Mouse (Mus musculus) gonadal fat pad, adult 2 months (tissue): ENCODE measurements around the gene Macrod2. TPM values are rescaled to one million over a fixed set of nuclear protein-coding genes. Genes with fewer than 3 reads are reported as not detected.
A peak's percentile ranks its signal among the peaks of the same experiment; 100 is the strongest.

Source experiments
- DNase-seq: peaks from one replicate; pipeline ENCODE4 v3.0.0-alpha.2; 2012; ENCODE audit warnings: low read depth
- polyA plus RNA-seq: library from polyadenylated mRNA; depleted of rRNA; stranded (reverse); fragments of >200 nt; gene quantifications from 2 replicates; pipeline ENCODE4 v1.2.3, GENCODE M21; 2012

The Macrod2 gene
- polyA plus RNA-seq, 1 experiment = 2.5 TPM

DNA sequence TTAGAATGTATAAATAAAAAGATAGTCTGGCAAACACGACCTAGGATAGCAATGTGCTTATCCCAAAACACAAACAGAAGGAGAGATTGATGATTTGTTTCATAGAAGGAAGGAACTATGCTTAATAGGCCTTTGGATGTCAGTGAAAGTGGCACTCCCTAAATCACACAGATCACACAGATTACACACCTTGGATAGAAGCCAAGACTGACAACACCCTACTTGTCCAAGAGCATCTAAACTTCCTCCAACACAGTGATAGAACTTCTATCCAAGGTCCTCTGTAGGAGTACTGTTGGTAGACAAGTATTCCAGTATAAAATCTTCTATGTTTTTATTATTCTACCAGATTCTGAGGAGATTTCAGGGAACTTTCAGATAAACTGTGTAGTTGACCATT lies 1567.8 kb downstream of the Macrod2 start:
- DNase-seq = no peak

DNA sequence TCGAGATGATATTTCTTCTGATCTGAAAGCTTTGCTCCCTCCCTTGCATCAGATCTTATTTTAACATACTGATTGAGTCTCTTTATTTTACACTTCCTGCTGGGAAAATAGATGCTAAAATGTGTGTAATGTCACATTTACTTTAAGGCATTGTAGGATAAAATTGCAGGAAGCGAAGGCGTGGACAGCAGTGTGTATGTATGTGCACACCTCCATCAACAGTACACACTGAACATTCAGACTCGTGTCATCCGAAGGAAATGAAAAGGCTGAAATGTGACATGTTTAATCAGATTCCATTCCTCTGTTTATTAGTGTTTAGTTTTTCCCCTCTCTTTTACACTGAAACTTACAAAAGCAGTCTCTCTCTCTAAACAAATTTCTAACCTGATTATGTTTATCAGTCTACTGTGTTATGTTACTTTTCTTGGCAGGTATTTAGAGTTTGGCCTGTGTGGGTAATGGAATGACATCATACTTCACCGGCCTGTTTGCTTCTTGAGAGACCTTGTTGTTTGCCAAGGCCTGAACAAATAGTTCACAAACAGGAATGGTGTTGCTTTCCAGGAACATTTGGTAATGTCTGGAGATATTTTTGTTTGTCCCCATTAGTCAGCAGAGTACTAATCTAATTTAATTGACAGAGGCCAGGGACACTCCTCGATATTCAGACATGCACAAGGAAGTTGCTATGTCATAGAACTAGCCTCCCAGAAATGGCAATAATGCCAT lies 1588.7 kb downstream of the Macrod2 start:
- DNase-seq = no peak

GRCm38 (mm10) chr2:141998901-141999300 lies 1603.8 kb downstream of the Macrod2 start:
- DNase-seq = peak; percentile 8

- no peak for DNase-seq
These were observed 1629.5 kb downstream of the Macrod2 start for GRCm38 (mm10) chr2:142024534-142025155.

DNA sequence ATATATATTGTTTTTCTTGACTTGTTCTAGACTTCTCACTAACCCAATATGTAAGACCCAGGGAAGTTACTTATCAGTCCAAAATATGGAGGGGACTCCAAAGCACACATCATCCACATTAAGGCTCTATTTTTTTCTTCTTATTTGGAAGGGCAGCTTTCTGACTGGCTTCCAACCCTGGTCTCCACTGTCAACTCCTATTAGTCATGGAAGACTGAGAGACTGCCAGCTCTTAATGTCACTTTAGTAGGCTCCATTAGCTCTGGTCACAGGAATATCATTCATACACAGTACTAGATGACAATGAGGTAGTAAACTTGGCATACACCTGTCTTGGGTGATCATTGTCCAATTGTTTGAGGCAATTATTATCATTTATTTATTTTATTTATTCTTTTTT lies 1631.6 kb downstream of the Macrod2 start:
- DNase-seq = no peak

- DNase-seq = no peak
These were observed 1635.9 kb downstream of the Macrod2 start for GRCm38 (mm10) chr2:142030756-142031646.

- no peak for DNase-seq
These were observed 1660.5 kb downstream of the Macrod2 start for GRCm38 (mm10) chr2:142055576-142055975.

- no peak for DNase-seq
These were observed 1663.0 kb downstream of the Macrod2 start for GRCm38 (mm10) chr2:142057889-142058750.

- DNase-seq = no peak
These were observed 1663.6 kb downstream of the Macrod2 start for GRCm38 (mm10) chr2:142058751-142059090.

DNA sequence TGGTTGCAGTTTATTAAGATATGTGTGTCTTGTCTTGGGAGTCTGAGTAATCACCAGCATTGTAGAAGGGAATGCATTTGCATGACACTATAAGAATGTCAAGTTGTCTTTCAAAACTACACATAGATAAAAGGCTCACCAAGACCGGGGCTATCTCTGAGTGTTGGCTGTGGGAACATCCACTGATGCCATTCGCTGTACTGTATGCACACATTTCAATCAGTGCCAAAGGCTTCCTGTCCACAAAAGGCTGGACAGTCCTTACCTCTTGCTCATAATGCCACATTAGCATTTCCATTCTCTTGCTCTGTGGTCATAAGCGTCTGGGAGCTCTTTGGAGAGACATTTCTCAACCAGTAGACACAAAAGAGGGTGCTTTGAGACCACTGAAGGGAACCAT lies 1713.8 kb downstream of the Macrod2 start:
- no peak for DNase-seq

GRCm38 (mm10) chr2:142116623-142117022 lies 1721.5 kb downstream of the Macrod2 start:
- DNase-seq = no peak

DNA sequence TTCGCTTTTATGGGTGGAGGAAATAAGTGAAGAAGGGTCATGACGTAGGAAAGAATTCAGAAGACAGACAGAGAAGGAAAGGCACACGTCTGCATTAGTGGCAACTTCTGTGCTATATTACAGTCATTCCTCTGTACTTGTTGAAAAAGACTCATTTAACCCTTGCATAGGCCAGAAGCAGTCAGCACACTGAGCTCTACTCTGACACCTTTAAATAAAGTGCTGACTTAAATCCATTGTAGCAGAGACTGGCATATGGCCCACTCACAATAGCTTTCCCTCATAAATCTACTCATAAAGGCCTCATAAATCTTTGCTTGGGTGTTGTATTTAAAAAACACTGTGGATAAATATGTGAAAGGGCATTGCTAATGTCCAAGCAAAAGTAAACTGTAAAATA lies 1733.0 kb downstream of the Macrod2 start:
- no peak for DNase-seq

DNA sequence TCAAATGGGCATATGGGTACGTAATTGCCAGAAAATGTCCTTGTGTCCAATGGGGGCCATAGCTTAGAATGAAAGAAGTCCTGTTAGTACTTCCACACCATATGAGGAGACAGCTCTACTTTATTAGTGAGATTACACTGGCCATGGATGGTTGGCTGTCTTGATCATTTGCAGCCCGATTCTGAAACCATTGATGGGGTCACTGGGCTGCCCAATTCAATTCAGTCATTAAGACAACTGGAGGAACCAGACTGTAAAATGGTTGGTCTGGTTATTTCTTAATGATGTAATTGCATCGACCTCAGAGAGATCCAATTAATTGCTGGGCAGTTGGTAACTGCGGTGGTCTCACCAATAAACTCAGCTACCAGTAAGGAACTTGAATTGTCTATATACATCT lies 1734.1 kb downstream of the Macrod2 start:
- no peak for DNase-seq

DNA sequence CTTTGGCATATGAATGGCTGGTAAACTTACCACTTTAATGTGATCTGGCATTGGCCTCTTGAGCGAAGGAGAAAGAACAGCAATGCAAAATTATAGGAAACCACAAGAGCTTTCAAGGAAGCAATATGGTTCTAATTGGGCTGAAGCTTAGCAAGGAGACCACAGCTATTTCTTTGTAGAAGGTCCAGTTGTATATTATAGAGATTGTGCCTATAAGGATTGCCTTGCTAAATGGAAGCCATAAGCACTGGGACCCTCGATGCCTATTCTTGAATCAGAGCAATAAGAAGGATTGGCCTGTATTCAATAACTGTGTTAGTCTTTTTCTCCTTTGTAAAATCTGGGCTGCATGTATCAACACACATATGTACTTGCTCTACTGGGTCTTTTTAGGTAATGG lies 1754.2 kb downstream of the Macrod2 start:
- no peak for DNase-seq

GRCm38 (mm10) chr2:142163506-142164275 lies 1768.6 kb downstream of the Macrod2 start:
- DNase-seq = no peak

DNA sequence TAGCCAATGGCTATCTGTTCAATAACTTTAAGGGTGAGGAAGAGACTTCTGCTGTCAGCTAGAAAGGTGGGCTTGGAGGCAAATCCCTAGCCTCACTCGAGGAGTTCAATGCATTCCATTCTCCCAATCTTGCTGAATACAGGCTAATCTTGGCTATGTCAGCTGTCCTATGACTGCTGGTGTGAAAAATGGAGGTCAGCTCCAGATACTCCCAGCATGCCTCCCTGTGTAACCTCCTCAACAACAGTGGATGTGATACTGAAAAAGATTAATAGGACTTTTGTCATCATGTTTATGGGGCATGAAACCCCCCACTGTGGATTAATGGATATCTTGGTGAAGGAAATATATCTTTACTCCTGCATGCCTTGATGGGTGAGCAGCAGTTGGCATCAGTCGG lies 1774.5 kb downstream of the Macrod2 start:
- no peak for DNase-seq

DNA sequence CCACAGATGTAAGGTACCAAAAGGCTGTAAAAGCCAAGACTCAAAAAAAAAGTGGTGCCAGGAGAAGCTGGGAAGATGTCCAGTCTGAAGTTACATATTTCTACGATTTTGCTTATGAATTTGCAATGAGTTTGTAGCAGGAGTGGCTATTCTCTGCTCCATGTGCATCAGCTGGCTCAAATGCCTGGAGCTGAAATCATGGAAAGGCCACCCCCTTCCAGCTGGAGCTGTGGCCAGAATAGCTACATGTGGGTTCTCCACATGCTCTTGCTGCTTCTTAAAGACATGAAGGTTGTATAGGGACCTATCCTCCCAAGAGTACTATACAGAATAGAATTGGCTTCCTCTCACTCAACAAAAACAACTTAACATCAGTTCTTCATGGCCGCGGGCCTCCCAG lies 1777.6 kb downstream of the Macrod2 start:
- no peak for DNase-seq

DNA sequence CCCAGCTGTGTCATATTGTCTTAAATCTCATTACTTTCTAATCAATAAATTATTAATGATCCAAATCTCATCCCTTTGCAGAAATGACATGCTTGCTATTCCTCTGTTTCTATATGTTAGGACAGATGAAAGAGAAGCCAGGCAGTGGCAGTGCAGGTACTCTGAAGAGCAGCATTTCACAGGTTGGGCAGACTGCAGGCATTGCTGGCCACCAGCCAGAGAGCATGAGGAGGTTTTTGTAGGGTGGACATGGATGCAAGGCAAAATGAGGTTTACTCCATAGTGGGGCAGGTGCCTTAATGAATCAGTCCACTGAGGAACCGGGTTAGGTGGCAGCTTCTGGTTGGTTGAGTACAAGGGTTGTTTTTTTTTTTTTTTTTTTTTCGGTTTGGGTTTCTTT lies 1778.9 kb downstream of the Macrod2 start:
- no peak for DNase-seq

DNA sequence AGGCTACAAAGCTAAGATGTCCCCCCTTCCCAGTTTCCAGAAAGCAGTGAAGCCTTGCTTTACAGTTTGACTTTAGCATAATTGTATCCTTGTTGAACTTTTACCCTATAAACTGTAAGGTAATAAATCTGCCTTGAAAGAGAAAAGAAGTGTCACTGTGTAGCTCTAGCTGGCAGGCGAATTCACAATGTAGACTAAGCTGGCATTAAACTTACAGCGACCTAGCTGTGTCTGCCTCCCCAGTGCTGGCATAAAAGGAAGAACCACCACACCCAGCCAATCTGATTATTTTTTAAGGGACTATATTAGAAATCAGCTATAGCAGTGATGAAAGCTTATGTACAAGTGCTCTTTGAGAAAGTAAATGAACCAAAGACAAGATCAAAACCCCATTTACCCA lies 1791.8 kb downstream of the Macrod2 start:
- no peak for DNase-seq

GRCm38 (mm10) chr2:142187428-142187827 lies 1792.3 kb downstream of the Macrod2 start:
- DNase-seq = no peak

- DNase-seq = no peak
These were observed 1822.3 kb downstream of the Macrod2 start for GRCm38 (mm10) chr2:142217371-142217770.
